ENCODE assay signal across 28 mouse cellular contexts in the genomic region with DNA sequence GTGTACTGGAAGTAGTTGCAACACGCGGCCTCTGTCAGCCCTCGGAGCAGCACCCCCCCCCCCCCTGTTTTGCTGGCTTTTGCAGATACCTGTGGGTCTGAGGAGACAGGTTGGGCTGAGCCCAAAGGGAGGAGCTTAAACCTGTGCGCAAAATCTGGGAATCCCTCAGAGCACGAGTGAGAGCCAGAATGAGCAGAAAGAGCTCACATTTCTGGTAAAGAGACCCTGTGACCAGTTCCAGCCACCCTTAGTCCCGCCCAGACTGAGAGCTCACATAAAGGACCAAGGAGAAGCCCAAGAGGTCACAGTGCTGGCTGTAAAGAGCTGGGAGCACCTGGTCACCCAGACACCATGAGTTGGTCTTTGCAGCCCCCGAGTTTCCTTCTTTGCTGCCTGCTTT. TPM values are rescaled to one million over a fixed set of nuclear protein-coding genes. Genes with fewer than 3 reads are reported as not detected.
DNase-seq lines count a peak whose midpoint lies in the region; ATAC-seq and TF ChIP-seq lines count a peak whose summit lies in the region.
"Had no signal": no experiment of that assay in that cellular context is flagged by ENCODE, and none has a peak within 500 bp of the region (broad histone marks: within the 10 kb centered on the region; RNA-seq: fewer than 3 reads in every experiment).

A gene (plus strand): TSS at position 168 of the 400 bp plus-strand sequence.

- DNase-seq in heart, adult 11 months: peak; percentile 67
- no peak for DNase-seq in heart, adult 9 months (ENCODE audit: low spot score in 2 of 2)
- DNase-seq in liver, embryonic 11.5 days (ENCODE audit: low spot score): no peak
- DNase-seq in liver, postnatal 0 days: peak; percentile 80
- DNase-seq in left cerebral cortex, postnatal 10 days (ENCODE audit: extremely low spot score in 1 of 2, low spot score in 2 of 2): no peak
- DNase-seq in heart, postnatal 36 days: no peak
- DNase-seq: B cell, adult 2 months; cerebellum, adult 11-12 months; cerebellum, postnatal 10 days; heart, postnatal 14 days; kidney, adult 2 months; kidney, postnatal 14 days; lung, embryonic 14.5 days; lung, postnatal 36 days; right cerebral cortex, postnatal 4 days; thymus, adult 2 months; thymus, postnatal 4 days had no signal

- H3K4me3 ChIP-seq in ES-Bruce4 (ENCODE audit: low read depth, low read length): peak within 1 kb of the TSS; percentile 50
- H3K4me3 ChIP-seq in liver, embryonic 11.5 days (ENCODE audit: low read depth, low read length): peak within 1 kb of the TSS; percentile 31
- peak within 1 kb of the TSS; percentile 49 for H3K4me3 ChIP-seq in liver, postnatal 0 days (ENCODE audit: low read depth, low read length)
- H3K4me3 ChIP-seq: forebrain, embryonic 13.5 days; heart, embryonic 12.5 days; hindbrain, embryonic 13.5 days; limb, embryonic 12.5 days had no signal

- H3K36me3 ChIP-seq in ES-Bruce4 (ENCODE audit: control insufficient read depth, insufficient read depth, low read length, poor library complexity, severe bottlenecking): no peaks in the 10 kb centered on the region
- no peaks in the 10 kb centered on the region for H3K36me3 ChIP-seq in liver, embryonic 11.5 days (ENCODE audit: control insufficient read depth, insufficient read depth, low read length)
- H3K36me3 ChIP-seq in liver, postnatal 0 days (replicated peaks; ENCODE audit: insufficient read depth, low read length): no peaks in the 10 kb centered on the region
- H3K36me3 ChIP-seq: heart, embryonic 12.5 days; hindbrain, embryonic 13.5 days; limb, embryonic 12.5 days had no signal

- peak within 1 kb of the TSS; percentile 54 for H3K4me2 ChIP-seq in liver, embryonic 11.5 days
- H3K4me2 ChIP-seq in liver, postnatal 0 days (ENCODE audit: low read depth, low read length): peak within 1 kb of the TSS; percentile 66
- H3K4me2 ChIP-seq: forebrain, embryonic 13.5 days; heart, embryonic 12.5 days; hindbrain, embryonic 13.5 days; limb, embryonic 12.5 days; lung, embryonic 14.5 days had no signal

- intact Hi-C loops in left cerebral cortex, postnatal 10 days (cut with DNase I): no loop called here
- intact Hi-C loops in heart, postnatal 36 days (cut with DNase I): no loop called here

- TF ChIP-seq EP300 in ES-Bruce4 (IDR thresholded peaks at IDR 0.05; ENCODE audit: insufficient read depth, low read depth, low read length): no peak
- peak; percentile 47; the same call in 1 of the 2 replicates for TF ChIP-seq EP300 in liver, postnatal 0 days (IDR thresholded peaks at IDR 0.05; ENCODE audit: low read depth)

- H3K27me3 ChIP-seq in ES-Bruce4 (ENCODE audit: control insufficient read depth, insufficient read depth, low read length, poor library complexity, severe bottlenecking): no peaks in the 10 kb centered on the region
- H3K27me3 ChIP-seq in liver, embryonic 11.5 days (replicated peaks; ENCODE audit: control insufficient read depth, insufficient read depth, low read length): no peaks in the 10 kb centered on the region
- H3K27me3 ChIP-seq in liver, postnatal 0 days (ENCODE audit: insufficient read depth, low read length): no peaks in the 10 kb centered on the region
- H3K27me3 ChIP-seq: CH12.LX; forebrain, embryonic 13.5 days; heart, embryonic 12.5 days; hindbrain, embryonic 13.5 days; limb, embryonic 12.5 days had no signal

- ATAC-seq in liver, embryonic 11.5 days (replicated peaks; ENCODE audit: low FRiP score): peak; percentile 66
- ATAC-seq in liver, postnatal 0 days: peak; percentile 81
- no peak for ATAC-seq in erythroid progenitor cell, adult 5-6 weeks (replicated peaks; ENCODE audit: low FRiP score, poor library complexity, severe bottlenecking)
- ATAC-seq: activated CD4-positive, CD25-positive, alpha-beta regulatory T cell, adult 4 months; forebrain, embryonic 13.5 days; midbrain, embryonic 16.5 days had no signal

- TF ChIP-seq CTCF in ES-Bruce4 (IDR thresholded peaks at IDR 0.05; ENCODE audit: low read depth, low read length): no peak
- TF ChIP-seq CTCF in liver, postnatal 0 days (IDR thresholded peaks at IDR 0.05; ENCODE audit: low read depth): no peak

- H3K4me1 ChIP-seq in ES-Bruce4 (ENCODE audit: control insufficient read depth, insufficient read depth, low read length): no peaks in the 10 kb centered on the region
- no peaks in the 10 kb centered on the region for H3K4me1 ChIP-seq in liver, embryonic 11.5 days (replicated peaks; ENCODE audit: control insufficient read depth, insufficient read depth, low read length)
- H3K4me1 ChIP-seq in liver, postnatal 0 days (ENCODE audit: insufficient read depth): 0 out of 2 replicates have a peak, but pooled peaks cover 5% of the 10 kb centered on the region
- H3K4me1 ChIP-seq: forebrain, embryonic 13.5 days; heart, embryonic 12.5 days; hindbrain, embryonic 13.5 days; limb, embryonic 12.5 days had no signal

- no peaks in the 10 kb centered on the region for H3K9me3 ChIP-seq in ES-Bruce4 (replicated peaks; ENCODE audit: control insufficient read depth, insufficient read depth, low read length, poor library complexity, severe bottlenecking)
- H3K9me3 ChIP-seq in liver, embryonic 11.5 days (ENCODE audit: control insufficient read depth, low read length): no peaks in the 10 kb centered on the region
- H3K9me3 ChIP-seq in liver, postnatal 0 days (ENCODE audit: low read length): no peaks in the 10 kb centered on the region
- H3K9me3 ChIP-seq: forebrain, embryonic 13.5 days; heart, embryonic 12.5 days; hindbrain, embryonic 13.5 days; limb, embryonic 12.5 days had no signal

- H3K9ac ChIP-seq in ES-Bruce4 (ENCODE audit: low read depth, poor library complexity, severe bottlenecking): no peak within 1 kb of the TSS
- no peak within 1 kb of the TSS for H3K9ac ChIP-seq in liver, embryonic 11.5 days (ENCODE audit: low read depth, low read length)
- peak within 1 kb of the TSS; percentile 69 for H3K9ac ChIP-seq in liver, postnatal 0 days (replicated peaks)
- H3K9ac ChIP-seq: forebrain, embryonic 13.5 days; heart, embryonic 12.5 days; hindbrain, embryonic 13.5 days; limb, embryonic 12.5 days; lung, embryonic 14.5 days had no signal

- WGBS in liver, embryonic 11.5 days: 40% methylated on average over 7 of the region's 7 CpGs
- 47% methylated on average over 7 of the region's 7 CpGs for WGBS in liver, postnatal 0 days (ENCODE audit: insufficient replicate concordance)

- TF ChIP-seq POLR2A in ES-Bruce4 (IDR thresholded peaks at IDR 0.05; ENCODE audit: insufficient read depth, low read length): no peak

- no peak within 1 kb of the TSS for H3K27ac ChIP-seq in ES-Bruce4 (ENCODE audit: insufficient read depth, low read length)
- H3K27ac ChIP-seq in liver, embryonic 11.5 days (ENCODE audit: low read depth, low read length): peak within 1 kb of the TSS; percentile 29; the same call in 1 of the 2 replicates
- H3K27ac ChIP-seq in liver, postnatal 0 days (ENCODE audit: low read depth): peak within 1 kb of the TSS; percentile 89
- H3K27ac ChIP-seq: forebrain, embryonic 13.5 days; hindbrain, embryonic 13.5 days; limb, embryonic 12.5 days had no signal

RNA-seq across cellular contexts. Expression of the gene that starts here (rescaled TPM):
- polyA plus RNA-seq in ES-Bruce4 (2011; ENCODE audit: insufficient read depth, insufficient read length, low read depth, missing spikeins): 0.40 and 0.94 TPM in 2 replicates
- polyA plus RNA-seq in liver, embryonic 11.5 days (2014; fragmentation: Nextera tagmentation; extraction: Ambion mirVana): 178 and 182 TPM in 2 replicates
- polyA plus RNA-seq in liver, postnatal 0 days (2015; fragmentation: Nextera tagmentation; extraction: Ambion mirVana): 4,762 and 5,621 TPM in 2 replicates
- not detected for total RNA-seq in left cerebral cortex, postnatal 10 days (2021)
- not detected in 2 replicates for total RNA-seq in erythroid progenitor cell, adult 5-6 weeks (2015; ENCODE audit: low replicate concordance)
- total RNA-seq in erythroid progenitor cell, adult 5-6 weeks (2017; ENCODE audit: low replicate concordance): not detected in 2 replicates
- not detected for total RNA-seq in heart, postnatal 36 days (2021)
- total RNA-seq: CH12.LX; heart, postnatal 14 days; layer of hippocampus, postnatal 14 days; megakaryocyte-erythroid progenitor cell, adult 5-6 weeks had no signal
- polyA plus RNA-seq: activated CD4-positive, CD25-positive, alpha-beta regulatory T cell, adult 4 months; forebrain, embryonic 13.5 days; hindbrain, embryonic 13.5 days; limb, embryonic 12.5 days; lung, embryonic 14.5 days; midbrain, embryonic 16.5 days had no signal

Comparison
In these comparisons a context has a peak if more than half of its experiments do, and no peak if none do; other contexts are left out.
1. RNA of the gene that starts here (polyA plus RNA-seq): 4,762 to 5,621 TPM in liver, postnatal 0 days and 178 to 182 TPM in liver, embryonic 11.5 days; 0.40 to 0.94 TPM in ES-Bruce4; every median in the first group is over 10 times any median in the second.
2. RNA of the gene that starts here (polyA plus RNA-seq): 4,762 to 5,621 TPM in liver, postnatal 0 days; 178 to 182 TPM in liver, embryonic 11.5 days; every median in the first group is over 10 times any median in the second.
3. DNase-seq: peak in heart, adult 11 months (single experiment) and liver, postnatal 0 days (single experiment); none in heart, adult 9 months (0 of 2), liver, embryonic 11.5 days (single experiment), left cerebral cortex, postnatal 10 days (0 of 2) and heart, postnatal 36 days (0 of 2).
4. Peak in every context shown above with its lines, with median percentiles within 50 percentile points of each other: H3K4me3 ChIP-seq.